Mouse (Mus musculus) midbrain, embryonic 16.5 days (tissue): ENCODE results near the gene Miga2. TPM values are rescaled to one million over a fixed set of nuclear protein-coding genes. Genes with fewer than 3 reads are reported as not detected.

Source experiments
- ATAC-seq: fragments of 200-750 bp; cut with Nextera tagmentation; 2 replicates; pipeline ENCODE4 v1.8.0; 2017; ENCODE audit warnings: moderate TSS enrichment
- H3K27ac ChIP-seq: fragments of 300-500 bp; sonication (generic); 2 replicates; pipeline ENCODE4 v1.5.1; 2014; ENCODE audit warnings: mild to moderate bottlenecking, low read length, mixed read lengths
- H3K27me3 ChIP-seq: fragments of 300-500 bp; sonication (generic); 2 replicates; pipeline ENCODE4 v1.6.1; 2014; ENCODE audit warnings: low read depth, low read length, mixed read lengths; ENCODE audit not compliant: control insufficient read depth, insufficient read depth
- H3K36me3 ChIP-seq: fragments of 300-500 bp; sonication (generic); 2 replicates; pipeline ENCODE4 v1.6.1; 2014; ENCODE audit warnings: mild to moderate bottlenecking, low read length, moderate library complexity, mixed read lengths; ENCODE audit not compliant: control insufficient read depth, insufficient read depth
- H3K4me1 ChIP-seq: fragments of 300-500 bp; sonication (generic); 2 replicates; pipeline ENCODE4 v1.6.1; 2014; ENCODE audit warnings: mild to moderate bottlenecking, low read length, mixed read lengths; ENCODE audit not compliant: control insufficient read depth, insufficient read depth
- H3K4me2 ChIP-seq: fragments of 300-500 bp; sonication (generic); 2 replicates; pipeline ENCODE4 v1.6.1; 2014; ENCODE audit warnings: mild to moderate bottlenecking, low read length, mixed read lengths
- H3K4me3 ChIP-seq: fragments of 300-500 bp; sonication (generic); 2 replicates; pipeline ENCODE4 v1.5.1; 2014; ENCODE audit warnings: low read depth, mild to moderate bottlenecking, low read length, moderate library complexity, mixed read lengths
- H3K9ac ChIP-seq: fragments of 300-500 bp; sonication (generic); 2 replicates; pipeline ENCODE4 v1.6.1; 2014; ENCODE audit warnings: low read depth, low read length, mixed read lengths
- H3K9me3 ChIP-seq: fragments of 300-500 bp; sonication (generic); replicated peaks from 2 replicates; pipeline ENCODE4 v1.6.1; 2014; ENCODE audit warnings: mild to moderate bottlenecking, low read length, mixed read lengths; ENCODE audit not compliant: control insufficient read depth, poor library complexity, severe bottlenecking
- WGBS: fragments of 180-500 bp; shearing (Covaris S2); extraction: QIAGEN DNeasy Blood & Tissue Kit; methylation state at CpG from one replicate; pipeline ENCODE4 v1.1.7; 2014; 5-methylcytosine and 5-hydroxymethylcytosine counted together
- polyA plus RNA-seq: library from polyadenylated mRNA; unstranded; fragments of >200 nt; fragmentation: Nextera tagmentation; extraction: Ambion mirVana; gene quantifications from 2 replicates; pipeline ENCODE4 v1.2.1, GENCODE M21; 2015

The Miga2 gene
- polyA plus RNA-seq, 1 experiment from 2014 or later: 35.0 TPM

DNA sequence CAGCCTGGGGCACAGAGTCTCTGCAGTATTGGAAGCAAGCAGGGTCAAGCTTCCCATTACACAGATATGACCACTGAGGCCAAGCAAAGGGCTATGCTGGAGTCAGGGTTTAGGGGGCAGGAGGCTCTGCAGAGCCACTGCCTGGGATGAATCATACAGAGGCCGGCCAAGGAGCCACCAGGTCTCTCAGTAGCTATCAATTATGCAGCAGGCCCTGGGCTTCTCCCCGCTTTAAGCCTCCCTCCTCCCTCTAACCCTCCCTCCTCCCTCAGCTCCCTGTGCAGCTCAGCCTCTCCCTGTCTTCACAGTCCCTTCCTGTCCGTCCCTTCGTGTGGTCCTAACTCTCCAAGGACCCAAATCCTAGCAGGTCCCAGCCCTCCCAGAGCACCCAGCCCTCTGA is 7.8 kb upstream of the Miga2 start:
- WGBS: 44% methylated on average over 4 of the region's 4 CpGs
- H3K9me3 ChIP-seq: no peaks in the 10 kb centered on the region
- no peak overlapping the region for H3K4me2 ChIP-seq
- H3K27me3 ChIP-seq: no peaks in the 10 kb centered on the region
- H3K36me3 ChIP-seq: peaks cover 22% of the 10 kb centered on the region; the same call in 1 of the 2 replicates
- H3K4me3 ChIP-seq: no peak overlapping the region
- H3K4me1 ChIP-seq: peaks cover 19% of the 10 kb centered on the region
- ATAC-seq: no peak
- H3K27ac ChIP-seq: no peak overlapping the region
- H3K9ac ChIP-seq: peak overlapping the region; percentile 31; the same call in 1 of the 2 replicates

DNA sequence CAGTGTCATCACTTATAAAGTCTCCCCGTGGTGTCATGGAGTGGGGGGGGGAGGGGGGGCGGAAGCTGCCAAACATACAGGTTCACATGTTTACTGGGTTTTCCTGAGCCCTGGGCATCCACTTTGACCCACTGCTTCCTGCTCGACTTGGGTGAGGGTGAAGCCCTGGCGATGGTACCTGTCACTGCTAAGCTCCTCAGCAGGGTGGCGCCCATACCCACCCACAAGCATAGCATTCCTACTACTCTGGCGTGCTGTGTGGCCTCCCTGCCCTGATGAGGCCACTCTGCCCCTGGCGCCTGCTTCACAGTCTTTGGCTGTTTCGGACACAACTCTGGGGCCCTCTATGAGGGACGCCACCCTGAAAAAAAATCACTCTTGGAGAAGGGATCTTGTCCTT is 7.1 kb upstream of the Miga2 start:
- no peak overlapping the region for H3K9ac ChIP-seq
- no peak for ATAC-seq
- H3K4me1 ChIP-seq: peaks cover 19% of the 10 kb centered on the region
- H3K4me2 ChIP-seq: no peak overlapping the region
- H3K27me3 ChIP-seq: no peaks in the 10 kb centered on the region
- no peak overlapping the region for H3K4me3 ChIP-seq
- peaks cover 22% of the 10 kb centered on the region; the same call in 1 of the 2 replicates for H3K36me3 ChIP-seq
- WGBS: 66% methylated on average over 9 of the region's 9 CpGs
- H3K9me3 ChIP-seq: no peaks in the 10 kb centered on the region
- H3K27ac ChIP-seq: no peak overlapping the region

DNA sequence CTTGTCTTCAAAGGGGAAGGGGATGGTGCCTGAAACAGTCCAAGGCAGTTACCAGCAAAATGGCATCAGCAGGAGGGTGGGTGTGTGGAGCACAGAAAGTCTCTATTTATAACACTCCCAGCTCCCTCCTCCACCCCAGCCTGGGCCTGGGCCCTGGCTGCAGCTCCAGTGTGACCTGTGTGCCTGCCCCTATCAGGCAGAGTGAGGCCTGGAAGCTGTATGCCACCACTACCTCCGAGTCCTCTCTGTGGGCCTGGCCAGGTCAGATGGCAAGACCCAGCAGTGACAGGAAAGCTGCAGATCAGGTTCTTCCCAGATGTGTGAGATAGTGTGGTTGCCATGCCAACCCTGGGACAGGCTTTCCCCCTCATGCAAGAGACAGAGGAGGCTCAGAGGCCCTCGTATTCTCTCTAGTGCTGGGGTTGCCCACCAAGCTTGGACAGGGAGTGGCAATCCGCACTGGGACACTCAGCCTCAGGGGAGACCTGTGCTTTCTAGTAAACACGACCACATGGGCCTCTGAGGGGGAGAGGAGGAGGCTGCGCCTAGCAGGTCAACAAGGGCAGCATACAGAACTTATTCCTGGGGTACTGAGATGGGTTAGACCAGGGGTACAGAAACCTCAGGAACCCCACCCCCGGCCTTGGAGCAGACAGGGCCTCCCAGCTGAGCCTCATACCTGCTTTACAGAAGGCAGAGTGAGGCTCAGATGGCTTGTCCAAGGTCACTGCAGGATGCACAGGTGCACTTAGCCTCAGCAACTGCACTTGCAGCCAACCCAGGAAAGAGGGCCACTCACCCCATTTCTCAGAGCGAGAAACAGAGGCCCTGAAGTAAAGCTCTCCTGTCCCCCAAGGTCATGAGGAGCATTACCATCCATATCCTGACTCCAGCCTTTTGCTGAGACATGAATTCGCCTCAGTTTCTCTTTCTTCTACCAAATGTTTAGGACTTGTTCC is 6.2 kb upstream of the Miga2 start:
- Histone ChIP-seq H3K4me1 (peaks cover 19% of the 10 kb centered on the region), H3K9me3 (no peaks in the 10 kb centered on the region), H3K27me3 (no peaks in the 10 kb centered on the region), H3K27ac (no peak overlapping the region), H3K4me2 (peak overlapping the region; percentile 63), H3K4me3 (peak overlapping the region; percentile 83), H3K9ac (peak overlapping the region; percentile 91), H3K36me3 (peaks cover 20% of the 10 kb centered on the region; the same call in 1 of the 2 replicates)
- WGBS: 62% methylated on average over 8 of the region's 8 CpGs
- no peak for ATAC-seq

DNA sequence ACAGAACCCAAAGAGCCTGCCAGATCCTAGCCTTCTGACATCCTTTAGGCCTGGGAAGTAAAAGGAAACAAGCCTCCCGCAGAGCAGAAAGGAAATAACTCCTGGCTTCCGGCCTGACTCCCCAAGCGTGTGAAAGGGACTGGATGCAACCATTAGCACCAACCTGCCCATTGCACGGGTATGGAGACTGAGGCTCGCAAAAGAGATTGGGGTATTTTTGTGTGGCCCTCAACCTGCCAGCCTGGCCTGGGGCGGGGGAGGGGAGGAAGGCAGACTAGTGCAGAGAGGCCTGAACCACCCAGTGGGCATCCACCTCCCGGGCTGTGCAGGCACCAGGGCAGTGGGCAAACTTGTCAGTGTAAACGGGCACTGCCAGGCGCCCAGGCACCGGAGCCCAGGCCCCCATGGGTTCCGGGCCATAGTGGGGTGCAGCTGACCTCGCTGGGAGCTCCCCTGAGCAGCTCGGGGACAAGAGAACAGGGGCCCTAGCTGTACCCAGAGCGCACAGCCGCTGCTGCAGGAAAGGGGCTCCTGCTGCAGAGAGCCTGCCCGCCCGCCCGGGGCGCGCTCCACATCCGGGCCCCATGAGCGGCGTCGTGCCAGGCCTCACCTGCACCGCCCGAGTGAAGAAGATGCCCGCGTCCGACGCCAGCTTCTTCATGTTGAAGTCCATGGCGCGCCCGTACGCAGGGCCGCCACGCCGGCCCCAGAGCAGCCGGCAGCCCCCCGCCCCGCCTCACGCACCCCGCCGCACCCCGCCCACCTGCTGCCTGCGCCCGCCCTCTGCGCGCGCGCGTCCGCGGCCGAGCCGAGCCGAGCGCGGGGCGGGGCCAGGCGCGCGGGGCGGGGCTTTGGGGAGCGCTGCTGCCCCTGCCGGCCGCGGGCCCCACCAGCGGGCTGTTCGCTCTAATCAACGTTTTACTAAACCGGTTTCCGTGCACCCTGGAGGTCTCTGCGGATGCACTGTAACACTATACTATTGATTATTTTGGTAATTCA is 5.2 kb upstream of the Miga2 start, which contains the start of gene Sh3glb2:
Sh3glb2 (minus strand) TSS at position 805 of the 999 bp plus-strand sequence.
- Histone ChIP-seq H3K27ac (peak within 1 kb of the TSS; percentile 78), H3K27me3 (no peaks in the 10 kb centered on the region), H3K4me3 (peak within 1 kb of the TSS; percentile 83), H3K36me3 (peaks cover 10% of the 10 kb centered on the region; the same call in 1 of the 2 replicates), H3K4me1 (peaks cover 19% of the 10 kb centered on the region), H3K9ac (peak within 1 kb of the TSS; percentile 91), H3K4me2 (peak within 1 kb of the TSS; percentile 63), H3K9me3 (no peaks in the 10 kb centered on the region)
- ATAC-seq: peak; percentile 80
- WGBS: 3% methylated on average over 47 of the region's 73 CpGs

DNA sequence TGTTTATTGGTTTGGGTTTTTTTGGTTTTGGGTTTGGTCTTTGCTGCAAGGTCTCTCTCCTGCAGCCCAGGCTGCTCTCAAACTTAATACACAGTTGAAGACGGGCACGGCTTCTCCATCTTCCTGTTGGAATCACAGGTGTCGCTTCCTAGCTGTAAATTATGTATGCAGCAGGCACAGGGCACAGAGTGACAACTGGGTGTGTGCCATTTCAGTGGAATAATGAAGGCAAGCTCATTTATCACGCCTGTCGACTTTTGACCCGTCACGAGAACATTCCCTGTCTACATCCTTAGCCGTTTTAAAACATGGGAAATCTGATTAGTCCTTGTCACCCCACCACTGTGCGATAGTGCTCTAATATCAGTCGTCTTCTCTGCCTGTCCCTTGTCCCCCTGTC is 3.4 kb upstream of the Miga2 start:
- H3K4me3 ChIP-seq: no peak overlapping the region
- no peaks in the 10 kb centered on the region for H3K9me3 ChIP-seq
- WGBS: 72% methylated on average over 10 of the region's 10 CpGs
- no peaks in the 10 kb centered on the region for H3K27me3 ChIP-seq
- no peak overlapping the region for H3K9ac ChIP-seq
- no peak overlapping the region for H3K27ac ChIP-seq
- ATAC-seq: no peak
- no peaks in the 10 kb centered on the region for H3K36me3 ChIP-seq
- peaks cover 31% of the 10 kb centered on the region for H3K4me1 ChIP-seq
- H3K4me2 ChIP-seq: no peak overlapping the region

DNA sequence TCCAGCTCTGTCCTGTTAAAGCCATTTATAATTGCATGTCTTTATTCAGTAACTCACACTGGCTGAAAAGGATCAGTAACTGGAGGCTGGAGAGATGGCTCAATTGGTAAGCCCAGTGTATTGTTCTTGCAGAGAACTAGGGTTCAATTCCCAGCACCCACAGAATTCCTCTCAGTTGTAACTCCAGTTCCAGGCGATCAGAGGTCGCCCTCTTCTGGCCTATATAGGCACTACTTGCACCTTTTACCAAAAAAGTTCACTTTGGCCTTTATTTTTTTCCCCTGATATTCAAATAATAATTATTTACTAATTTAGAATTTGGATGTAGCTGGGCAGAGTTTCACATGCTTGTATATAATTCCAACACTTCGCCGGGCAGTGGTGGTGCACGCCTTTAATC is 1.2 kb upstream of the Miga2 start:
- H3K4me3 ChIP-seq: no peak overlapping the region
- H3K36me3 ChIP-seq: 0 out of 2 replicates have a peak, but pooled peaks cover 1% of the 10 kb centered on the region
- H3K27me3 ChIP-seq: no peaks in the 10 kb centered on the region
- no peak overlapping the region for H3K9ac ChIP-seq
- H3K4me2 ChIP-seq: no peak overlapping the region
- no peak for ATAC-seq
- no peaks in the 10 kb centered on the region for H3K9me3 ChIP-seq
- peaks cover 22% of the 10 kb centered on the region for H3K4me1 ChIP-seq
- 74% methylated on average over 5 of the region's 5 CpGs for WGBS
- no peak overlapping the region for H3K27ac ChIP-seq

DNA sequence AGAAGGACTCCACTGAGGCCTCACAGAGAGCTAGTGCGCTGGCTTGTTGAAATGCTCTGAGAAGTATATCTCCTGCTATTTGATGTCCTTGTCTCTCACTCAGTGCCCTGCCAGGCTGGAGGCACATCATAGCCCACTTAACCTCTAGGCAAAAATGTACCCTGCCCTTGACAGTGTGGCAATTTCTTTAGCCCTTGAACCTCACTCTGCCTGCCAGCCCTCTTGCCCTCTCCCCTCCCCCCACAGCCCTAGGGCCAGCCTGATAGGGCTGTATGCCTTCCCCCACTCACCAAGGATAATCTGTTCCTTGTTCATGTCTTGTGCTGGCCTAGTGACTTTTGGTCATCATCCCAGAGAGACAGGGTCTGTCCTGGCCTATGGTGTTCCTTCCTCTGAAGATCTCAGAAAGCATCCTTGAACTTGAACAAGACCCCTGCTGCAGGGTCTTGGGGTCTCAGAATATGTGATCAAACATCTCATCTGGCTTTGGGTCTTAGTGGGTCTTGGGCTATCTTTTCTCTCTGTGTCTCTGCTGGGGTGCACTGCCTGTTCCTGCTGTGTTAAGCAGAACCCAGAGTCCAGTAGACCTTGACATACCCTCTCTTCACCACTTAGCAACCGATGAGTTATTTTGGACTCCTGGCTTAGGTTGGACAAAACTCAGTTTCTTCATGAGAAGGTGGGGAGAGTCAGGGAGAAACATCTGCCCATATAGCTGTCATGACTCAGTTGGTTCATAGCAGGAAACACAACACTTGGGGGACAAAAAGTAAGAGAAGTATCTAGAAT is 1.4 kb downstream of the Miga2 start:
- 93% methylated on average over 2 of the region's 2 CpGs for WGBS
- Histone ChIP-seq H3K27me3 (no peaks in the 10 kb centered on the region), H3K27ac (no peak overlapping the region), H3K9ac (peak overlapping the region; percentile 82; the same call in 1 of the 2 replicates), H3K4me3 (peak overlapping the region; percentile 71; the same call in 1 of the 2 replicates), H3K4me2 (peak overlapping the region; percentile 88), H3K36me3 (peaks cover 24% of the 10 kb centered on the region), H3K4me1 (peaks cover 14% of the 10 kb centered on the region), H3K9me3 (no peaks in the 10 kb centered on the region)
- ATAC-seq: no peak

DNA sequence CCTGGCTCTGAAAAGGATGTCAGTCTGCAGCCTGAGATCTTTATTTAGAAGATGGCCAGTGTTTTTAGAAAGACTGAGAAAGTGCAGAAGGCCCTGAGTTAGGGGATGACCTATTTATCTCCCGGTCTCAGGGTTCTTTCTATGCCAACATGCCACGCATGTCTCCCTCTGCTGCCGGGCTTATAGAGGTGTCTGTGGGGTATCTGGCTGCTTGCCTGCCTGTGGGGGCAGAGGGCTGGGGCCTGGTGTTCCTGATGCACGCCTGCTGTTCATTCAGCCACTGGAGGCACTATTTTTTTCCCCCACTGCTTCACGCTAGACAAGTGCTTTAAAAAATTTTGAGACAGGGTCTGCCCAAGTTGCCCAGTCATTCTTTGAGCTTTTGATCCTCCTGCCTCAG is 2.2 kb downstream of the Miga2 start:
- Histone ChIP-seq H3K36me3 (peaks cover 29% of the 10 kb centered on the region), H3K4me1 (peaks cover 14% of the 10 kb centered on the region), H3K9me3 (no peaks in the 10 kb centered on the region), H3K4me3 (no peak overlapping the region), H3K4me2 (no peak overlapping the region), H3K27me3 (no peaks in the 10 kb centered on the region), H3K9ac (no peak overlapping the region), H3K27ac (no peak overlapping the region)
- no peak for ATAC-seq
- 71% methylated on average over 5 of the region's 5 CpGs for WGBS
